Mouse (Mus musculus): Measurements from ENCODE around the gene Abhd16a. TPM values are rescaled to one million over a fixed set of nuclear protein-coding genes. Genes with fewer than 3 reads are reported as not detected.
"Not testable (repeated sequence)": the region's sequence is repeated elsewhere in the genome, so short reads cannot be mapped to it uniquely, and the experiment has no call there.

The Abhd16a gene
- polyA plus RNA-seq, 2 experiments = 78.0 to 98.6 TPM

DNA sequence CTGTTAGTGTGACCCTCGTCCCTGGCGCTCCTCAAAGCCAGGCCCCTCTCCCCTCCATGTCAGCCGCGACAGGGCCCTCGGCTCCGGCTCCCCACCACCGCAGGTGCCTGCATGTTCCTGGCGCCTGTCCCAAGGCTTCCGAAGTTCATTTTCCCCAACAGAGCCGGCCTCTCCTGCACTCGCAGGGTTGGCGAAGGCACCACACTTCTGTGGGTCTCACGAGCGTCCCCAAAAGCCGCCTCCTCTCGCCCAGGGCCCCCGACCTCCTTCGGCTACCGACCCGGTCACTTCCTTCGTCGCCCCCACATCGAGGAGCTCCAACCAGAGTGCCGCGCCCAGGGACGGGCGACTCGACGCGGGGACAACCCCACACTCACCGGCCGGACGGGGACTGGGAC, 31.7 kb downstream of the Abhd16a start:
- peak overlapping the region; percentile 90 for H3K9ac ChIP-seq (ENCODE audit: low read depth, low read length, severe bottlenecking)
- ATAC-seq (ENCODE audit: low FRiP score, low read depth) (no peak), DNase-seq (ENCODE audit: low spot score) (no peak)
- peaks cover 12% of the 10 kb centered on the region for H3K4me1 ChIP-seq (ENCODE audit: control insufficient read depth, insufficient read depth, low read length)
- no peaks in the 10 kb centered on the region for H3K9me3 ChIP-seq (ENCODE audit: control insufficient read depth, low read length)
- H3K36me3 ChIP-seq (ENCODE audit: control insufficient read depth, insufficient read depth, low read length) = peaks cover 46% of the 10 kb centered on the region
- WGBS = 0% methylated on average over 33 of the region's 33 CpGs
- H3K27me3 ChIP-seq (ENCODE audit: control insufficient read depth, insufficient read depth, low read length) = no peaks in the 10 kb centered on the region
- peak overlapping the region; percentile 74 for H3K4me2 ChIP-seq (replicated peaks; ENCODE audit: low read depth, low read length, severe bottlenecking)
- no peak for TF ChIP-seq POLR2A (IDR thresholded peaks at IDR 0.05; ENCODE audit: borderline replicate concordance, extremely low read depth, insufficient read depth, insufficient read length)
- H3K27ac ChIP-seq (replicated peaks; ENCODE audit: low read depth, low read length) = peak overlapping the region; percentile 71
- peak overlapping the region; percentile 98 for H3K4me3 ChIP-seq (replicated peaks; ENCODE audit: low read length)

DNA sequence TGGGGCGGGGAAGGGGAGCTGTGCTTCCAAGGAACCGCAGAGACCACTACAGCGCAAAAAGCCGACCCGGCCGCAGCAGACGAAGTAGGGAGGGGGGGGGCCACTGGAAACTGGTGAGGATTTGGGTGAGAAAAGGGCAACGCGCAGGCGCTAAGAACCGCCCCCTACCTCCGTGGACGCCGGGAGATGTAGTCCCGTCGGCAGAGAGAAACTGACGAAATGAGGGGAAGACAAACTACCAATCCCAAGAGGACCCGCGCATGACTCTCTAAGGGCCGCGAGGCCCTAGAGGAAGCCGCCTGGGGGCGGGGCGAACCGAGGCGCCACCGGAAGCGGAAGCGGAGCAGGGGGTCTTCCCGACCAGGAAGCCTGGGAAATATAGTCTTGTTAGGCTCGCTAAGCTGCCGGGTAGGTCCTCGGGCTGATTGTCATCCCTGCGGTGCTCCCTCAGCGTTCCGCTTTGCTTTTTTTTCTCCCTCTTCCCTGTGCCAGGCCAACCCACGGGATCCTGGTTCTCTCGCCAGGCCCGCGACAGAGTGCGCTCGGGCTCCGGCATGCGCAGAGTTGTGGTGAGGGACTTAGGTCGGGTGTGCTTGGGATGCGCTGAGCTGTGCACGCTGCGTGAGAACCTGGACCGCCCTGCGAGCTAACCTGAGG, 32.2 kb downstream of the Abhd16a start, which contains the start of gene Gpank1:
Gene Gpank1, plus strand, starts transcription at position 313 of the 657 bp plus-strand sequence.
- under 1% methylated on average over 49 of the region's 50 CpGs for WGBS
- ATAC-seq (ENCODE audit: low FRiP score, low read depth) (peak; percentile 96), DNase-seq (ENCODE audit: low spot score) (peak; percentile 100)
- Histone ChIP-seq H3K4me1 (ENCODE audit: control insufficient read depth, insufficient read depth, low read length) (peaks cover 12% of the 10 kb centered on the region), H3K27me3 (ENCODE audit: control insufficient read depth, insufficient read depth, low read length) (no peaks in the 10 kb centered on the region), H3K27ac (replicated peaks; ENCODE audit: low read depth, low read length) (peak within 1 kb of the TSS; percentile 84), H3K4me2 (replicated peaks; ENCODE audit: low read depth, low read length, severe bottlenecking) (peak within 1 kb of the TSS; percentile 74), H3K9ac (ENCODE audit: low read depth, low read length, severe bottlenecking) (peak within 1 kb of the TSS; percentile 90), H3K9me3 (ENCODE audit: control insufficient read depth, low read length) (no peaks in the 10 kb centered on the region), H3K4me3 (replicated peaks; ENCODE audit: low read length) (peak within 1 kb of the TSS; percentile 98), H3K36me3 (ENCODE audit: control insufficient read depth, insufficient read depth, low read length) (peaks cover 41% of the 10 kb centered on the region)
- peak; percentile 68; the same call in 1 of the 2 replicates for TF ChIP-seq POLR2A (IDR thresholded peaks at IDR 0.05; ENCODE audit: borderline replicate concordance, extremely low read depth, insufficient read depth, insufficient read length)

DNA sequence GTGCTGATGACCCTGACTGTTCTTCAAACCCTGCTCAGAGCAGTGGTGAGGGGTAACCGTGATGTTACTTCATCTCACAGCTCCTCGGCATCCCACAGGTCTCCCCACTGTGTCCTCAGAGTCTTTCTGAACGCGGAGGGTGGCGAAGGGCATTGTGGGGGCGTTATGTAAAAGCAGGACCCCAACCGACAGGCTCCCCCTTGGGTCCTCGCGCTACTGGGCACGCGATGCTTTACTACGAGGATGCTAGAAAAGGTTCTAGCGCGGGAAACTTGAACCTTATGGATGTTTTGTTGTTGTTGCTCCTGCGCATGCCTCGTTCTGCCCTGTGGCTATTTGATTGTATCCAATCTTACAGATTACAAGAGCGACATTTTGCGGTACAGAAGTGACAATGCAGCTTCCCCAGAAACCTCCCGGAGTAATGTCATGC, 32.8 kb downstream of the Abhd16a start, which contains the start of gene Csnk2b:
Gene Csnk2b, minus strand, starts transcription at position 183 of the 433 bp plus-strand sequence.
- H3K4me1 ChIP-seq (ENCODE audit: control insufficient read depth, insufficient read depth, low read length) = peaks cover 18% of the 10 kb centered on the region
- peaks cover 36% of the 10 kb centered on the region for H3K36me3 ChIP-seq (ENCODE audit: control insufficient read depth, insufficient read depth, low read length)
- H3K9me3 ChIP-seq (ENCODE audit: control insufficient read depth, low read length) = no peaks in the 10 kb centered on the region
- TF ChIP-seq POLR2A (IDR thresholded peaks at IDR 0.05; ENCODE audit: borderline replicate concordance, extremely low read depth, insufficient read depth, insufficient read length) = no peak
- no peak for ATAC-seq (ENCODE audit: low FRiP score, low read depth)
- peak within 1 kb of the TSS; percentile 90 for H3K9ac ChIP-seq (ENCODE audit: low read depth, low read length, severe bottlenecking)
- no peaks in the 10 kb centered on the region for H3K27me3 ChIP-seq (ENCODE audit: control insufficient read depth, insufficient read depth, low read length)
- peak; percentile 72 for DNase-seq (ENCODE audit: low spot score)
- under 1% methylated on average over 19 of the region's 19 CpGs for WGBS
- peak within 1 kb of the TSS; percentile 98 for H3K4me3 ChIP-seq (replicated peaks; ENCODE audit: low read length)
- peak within 1 kb of the TSS; percentile 84 for H3K27ac ChIP-seq (replicated peaks; ENCODE audit: low read depth, low read length)
- H3K4me2 ChIP-seq (replicated peaks; ENCODE audit: low read depth, low read length, severe bottlenecking) = peak within 1 kb of the TSS; percentile 74

DNA sequence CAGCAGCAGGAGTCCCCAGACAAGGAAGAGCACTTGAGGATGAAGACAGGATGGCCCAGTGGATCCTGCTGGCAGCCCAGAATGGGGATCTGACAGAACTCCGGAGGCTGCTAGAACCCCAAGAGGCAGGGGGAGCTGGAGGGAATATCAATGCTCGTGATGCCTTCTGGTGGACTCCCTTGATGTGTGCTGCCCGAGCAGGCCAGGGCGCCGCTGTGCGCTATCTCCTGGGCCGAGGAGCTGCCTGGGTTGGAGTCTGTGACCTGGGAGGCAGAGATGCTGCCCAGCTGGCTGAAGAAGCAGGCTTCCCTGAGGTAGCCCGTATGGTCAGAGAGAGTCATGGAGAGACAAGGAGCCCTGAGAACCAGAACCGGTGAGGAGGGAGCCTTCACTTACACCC, 34.2 kb downstream of the Abhd16a start:
- not testable (repeated sequence) for H3K9me3 ChIP-seq (ENCODE audit: control insufficient read depth, low read length); H3K4me3 ChIP-seq (replicated peaks; ENCODE audit: low read length); ATAC-seq (ENCODE audit: low FRiP score, low read depth); H3K4me2 ChIP-seq (replicated peaks; ENCODE audit: low read depth, low read length, severe bottlenecking); H3K27ac ChIP-seq (replicated peaks; ENCODE audit: low read depth, low read length); DNase-seq (ENCODE audit: low spot score); H3K9ac ChIP-seq (ENCODE audit: low read depth, low read length, severe bottlenecking); H3K27me3 ChIP-seq (ENCODE audit: control insufficient read depth, insufficient read depth, low read length)
- Histone ChIP-seq H3K4me1 (ENCODE audit: control insufficient read depth, insufficient read depth, low read length) (peaks cover 23% of the 10 kb centered on the region), H3K36me3 (ENCODE audit: control insufficient read depth, insufficient read depth, low read length) (peaks cover 30% of the 10 kb centered on the region)
- WGBS = 94% methylated on average over 9 of the region's 9 CpGs

DNA sequence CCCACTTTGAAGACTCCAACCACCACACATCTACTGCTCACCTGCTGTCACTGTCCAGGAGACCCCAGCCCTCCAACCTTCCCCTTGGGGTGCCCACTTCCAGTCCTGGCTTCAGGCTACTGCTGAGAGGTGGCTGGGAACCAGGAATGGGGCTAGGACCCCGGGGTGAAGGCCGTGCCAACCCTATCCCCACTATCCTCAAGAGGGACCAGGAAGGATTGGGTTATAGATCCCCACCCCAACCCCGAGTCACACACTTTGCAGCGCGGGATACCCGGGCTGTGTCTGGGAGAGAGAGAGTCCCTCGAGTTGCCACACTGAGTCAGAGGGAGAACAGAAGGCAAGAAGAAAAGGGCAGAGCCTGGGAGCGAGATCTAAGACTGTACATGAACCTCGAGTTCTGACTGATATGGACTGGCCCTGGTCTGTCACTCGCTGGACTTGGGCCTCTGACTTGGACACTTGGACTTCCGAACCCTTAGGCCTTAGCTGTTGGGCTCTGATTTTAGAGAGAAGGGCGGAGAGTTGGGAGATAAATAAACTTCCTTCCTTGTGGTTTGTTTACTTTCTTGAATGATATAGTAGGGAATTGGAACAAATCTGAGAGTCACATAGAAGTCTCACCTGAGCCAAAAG, 35.3 kb downstream of the Abhd16a start:
- H3K9me3 ChIP-seq (ENCODE audit: control insufficient read depth, low read length); ATAC-seq (ENCODE audit: low FRiP score, low read depth); H3K4me3 ChIP-seq (replicated peaks; ENCODE audit: low read length); H3K4me2 ChIP-seq (replicated peaks; ENCODE audit: low read depth, low read length, severe bottlenecking); H3K9ac ChIP-seq (ENCODE audit: low read depth, low read length, severe bottlenecking); DNase-seq (ENCODE audit: low spot score); H3K27ac ChIP-seq (replicated peaks; ENCODE audit: low read depth, low read length); H3K27me3 ChIP-seq (ENCODE audit: control insufficient read depth, insufficient read depth, low read length): not testable (repeated sequence)
- Histone ChIP-seq H3K4me1 (ENCODE audit: control insufficient read depth, insufficient read depth, low read length) (peaks cover 23% of the 10 kb centered on the region), H3K36me3 (ENCODE audit: control insufficient read depth, insufficient read depth, low read length) (peaks cover 26% of the 10 kb centered on the region)
- WGBS = 91% methylated on average over 12 of the region's 12 CpGs

Data from limb, embryonic 14.5 days (tissue).